Mouse (Mus musculus) liver, embryonic 12.5 days (tissue): ENCODE measurements around the gene Adam19. TPM values are rescaled to one million over a fixed set of nuclear protein-coding genes. Genes with fewer than 3 reads are reported as not detected.
A peak's percentile ranks its signal among the peaks of the same experiment; 100 is the strongest.

Experiments used
- ATAC-seq: fragments of 200-750 bp; cut with Nextera tagmentation; 2 replicates; pipeline ENCODE4 v1.8.0; 2017; ENCODE audit warnings: moderate number of reproducible peaks, mild to moderate bottlenecking, moderate library complexity
- H3K27ac ChIP-seq: fragments of 300-500 bp; sonication (generic); 2 replicates; pipeline ENCODE4 v1.5.1; 2016; ENCODE audit warnings: mild to moderate bottlenecking
- H3K27me3 ChIP-seq: fragments of 300-500 bp; sonication (generic); replicated peaks from 2 replicates; pipeline ENCODE4 v1.6.1; 2016; ENCODE audit warnings: mild to moderate bottlenecking, moderate library complexity
- H3K36me3 ChIP-seq: fragments of 300-500 bp; sonication (generic); 2 replicates; pipeline ENCODE4 v1.6.1; 2016; ENCODE audit warnings: mild to moderate bottlenecking, moderate library complexity
- H3K4me1 ChIP-seq: fragments of 300-500 bp; sonication (generic); 2 replicates; pipeline ENCODE4 v1.6.1; 2016
- H3K4me2 ChIP-seq: fragments of 300-500 bp; sonication (generic); 2 replicates; pipeline ENCODE4 v1.6.1; 2016; ENCODE audit warnings: mild to moderate bottlenecking, moderate library complexity
- H3K4me3 ChIP-seq: fragments of 300-500 bp; sonication (generic); 2 replicates; pipeline ENCODE4 v1.5.1; 2016; ENCODE audit warnings: mild to moderate bottlenecking, moderate library complexity
- H3K9ac ChIP-seq: fragments of 300-500 bp; sonication (generic); 2 replicates; pipeline ENCODE4 v1.6.1; 2016; ENCODE audit warnings: mild to moderate bottlenecking, moderate library complexity
- H3K9me3 ChIP-seq: fragments of 300-500 bp; sonication (generic); replicated peaks from 2 replicates; pipeline ENCODE4 v1.6.1; 2016; ENCODE audit warnings: mild to moderate bottlenecking, moderate library complexity
- WGBS: fragments of 180-500 bp; shearing (Covaris S2); methylation state at CpG from one replicate; pipeline ENCODE4 v1.1.7; 2016; ENCODE audit not compliant: insufficient replicate concordance; 5-methylcytosine and 5-hydroxymethylcytosine counted together
- polyA plus RNA-seq: library from polyadenylated mRNA; unstranded; fragments of >200 nt; fragmentation: Nextera tagmentation; extraction: Ambion mirVana; gene quantifications from 2 replicates; pipeline ENCODE4 v1.2.1, GENCODE M21; 2016

Gene Adam19
- polyA plus RNA-seq, 1 experiment from 2014 or later: 3.6 TPM

DNA sequence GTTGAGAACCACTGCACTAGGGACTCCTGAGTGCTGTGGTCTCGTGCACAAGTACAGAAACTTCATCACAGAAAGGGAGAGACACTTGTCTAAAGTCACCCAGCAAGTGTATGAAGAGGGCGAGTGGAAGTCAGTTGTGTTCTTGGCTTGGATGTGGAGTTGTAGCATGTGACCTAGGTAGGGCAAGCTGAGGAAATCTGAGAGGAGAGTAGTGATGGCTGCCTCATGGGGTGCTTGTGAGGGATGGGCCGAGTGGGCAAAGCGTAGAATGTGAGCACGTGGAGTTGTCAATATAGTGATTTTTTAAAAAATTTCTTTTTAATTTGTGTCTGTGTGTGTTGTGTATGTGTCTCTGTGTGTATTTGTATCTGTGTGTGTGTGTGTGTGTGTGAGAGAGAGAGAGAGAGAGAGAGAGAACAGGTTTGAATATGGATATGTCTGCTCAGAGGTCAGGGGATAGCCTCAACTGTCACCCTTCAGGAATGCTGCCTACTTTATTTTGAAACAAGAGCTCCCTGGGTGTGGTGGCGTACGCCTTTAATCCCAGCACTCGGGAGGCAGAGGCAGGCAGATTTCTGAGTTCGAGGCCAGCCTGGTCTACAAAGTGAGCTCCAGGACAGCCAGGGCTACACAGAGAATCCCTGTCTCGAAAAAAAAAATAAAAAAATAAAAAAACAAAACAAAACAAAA is 11.7 kb downstream of the Adam19 start:
- 73% methylated on average over 10 of the region's 10 CpGs for WGBS
- Histone ChIP-seq H3K4me1 (peaks cover 26% of the 10 kb centered on the region), H3K9ac (no peak overlapping the region), H3K27ac (no peak overlapping the region), H3K9me3 (no peaks in the 10 kb centered on the region), H3K27me3 (peaks cover 26% of the 10 kb centered on the region), H3K36me3 (no peaks in the 10 kb centered on the region), H3K4me3 (no peak overlapping the region), H3K4me2 (no peak overlapping the region)
- ATAC-seq: no peak

DNA sequence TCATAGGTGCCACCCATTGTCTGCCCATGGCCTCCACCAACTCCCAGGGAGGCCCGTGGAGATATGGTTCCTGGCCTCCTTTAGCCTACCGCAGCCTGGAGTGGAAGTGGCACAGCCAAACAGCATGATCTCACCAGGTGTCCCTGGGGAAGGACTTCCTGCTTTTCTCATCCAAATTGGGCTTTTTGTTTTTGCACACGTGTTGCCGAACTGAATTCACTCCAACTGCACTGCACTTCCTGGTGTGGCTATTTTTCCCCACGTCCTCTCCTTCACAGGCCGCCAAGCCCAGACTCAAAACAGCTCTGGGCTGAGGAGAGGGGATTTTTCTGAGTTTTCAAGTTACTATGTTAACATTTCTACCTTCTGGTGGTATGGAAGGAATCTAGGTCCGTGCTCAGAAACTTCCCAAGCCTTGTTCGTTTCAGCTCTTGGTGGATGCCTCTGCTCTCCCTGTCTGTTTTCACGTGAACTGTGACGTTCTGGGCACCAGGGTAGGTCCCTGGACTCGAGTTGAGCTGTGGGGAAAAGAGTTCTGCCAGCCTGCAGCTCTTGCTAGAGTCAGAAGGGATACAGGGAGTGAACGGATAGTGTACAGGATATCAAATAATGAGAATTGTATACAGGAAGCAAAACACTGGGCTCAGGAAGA is 13.1 kb downstream of the Adam19 start:
- Histone ChIP-seq H3K4me3 (no peak overlapping the region), H3K36me3 (no peaks in the 10 kb centered on the region), H3K4me1 (peaks cover 37% of the 10 kb centered on the region), H3K9ac (no peak overlapping the region), H3K27me3 (peaks cover 14% of the 10 kb centered on the region), H3K4me2 (no peak overlapping the region), H3K9me3 (no peaks in the 10 kb centered on the region), H3K27ac (peak overlapping the region; percentile 73)
- ATAC-seq: no peak
- 47% methylated on average over 12 of the region's 12 CpGs for WGBS

GRCm38 (mm10) chr11:46069408-46070003 is 13.7 kb downstream of the Adam19 start:
- no peak overlapping the region for H3K4me3 ChIP-seq
- H3K9me3 ChIP-seq: no peaks in the 10 kb centered on the region
- H3K9ac ChIP-seq: no peak overlapping the region
- WGBS: 68% methylated on average over 17 of the region's 17 CpGs
- no peak overlapping the region for H3K4me2 ChIP-seq
- H3K36me3 ChIP-seq: no peaks in the 10 kb centered on the region
- H3K27me3 ChIP-seq: peaks cover 13% of the 10 kb centered on the region
- H3K27ac ChIP-seq: peak overlapping the region; percentile 73
- peaks cover 37% of the 10 kb centered on the region for H3K4me1 ChIP-seq
- no peak for ATAC-seq

DNA sequence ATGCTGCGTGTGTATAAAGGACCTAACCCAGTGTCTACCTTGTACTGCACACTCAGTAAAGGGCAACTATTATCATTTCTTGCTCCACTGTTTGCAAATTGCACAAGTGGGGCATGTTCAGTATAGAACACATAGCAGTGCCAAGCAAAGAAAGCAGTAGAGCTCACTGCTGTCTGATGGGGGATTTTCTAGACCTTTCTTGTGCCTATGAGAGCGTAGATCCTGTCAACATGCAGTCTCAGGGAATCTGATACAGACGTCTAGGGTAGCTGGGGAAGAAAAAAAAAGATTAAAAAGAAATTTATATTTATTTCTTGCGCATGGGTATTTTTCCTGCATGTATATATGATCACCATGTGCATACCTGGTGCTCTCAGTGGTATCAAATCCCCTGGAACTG is 14.4 kb downstream of the Adam19 start:
- Histone ChIP-seq H3K4me2 (no peak overlapping the region), H3K27me3 (peaks cover 7% of the 10 kb centered on the region; the same call in 1 of the 2 replicates), H3K9ac (no peak overlapping the region), H3K4me1 (peaks cover 38% of the 10 kb centered on the region), H3K4me3 (no peak overlapping the region), H3K27ac (0 out of 2 replicates have a peak overlapping the region, but pooled peaks have one; percentile 73), H3K9me3 (no peaks in the 10 kb centered on the region), H3K36me3 (no peaks in the 10 kb centered on the region)
- ATAC-seq: no peak
- WGBS: 73% methylated on average over 4 of the region's 4 CpGs

GRCm38 (mm10) chr11:46070789-46071188 is 15.0 kb downstream of the Adam19 start:
- Histone ChIP-seq H3K4me1 (peaks cover 38% of the 10 kb centered on the region), H3K36me3 (no peaks in the 10 kb centered on the region), H3K9me3 (no peaks in the 10 kb centered on the region), H3K27ac (no peak overlapping the region), H3K4me2 (no peak overlapping the region), H3K9ac (no peak overlapping the region), H3K4me3 (no peak overlapping the region), H3K27me3 (peaks cover under 1% of the 10 kb centered on the region; the same call in 1 of the 2 replicates)
- ATAC-seq: no peak
- 59% methylated on average over 8 of the region's 8 CpGs for WGBS

DNA sequence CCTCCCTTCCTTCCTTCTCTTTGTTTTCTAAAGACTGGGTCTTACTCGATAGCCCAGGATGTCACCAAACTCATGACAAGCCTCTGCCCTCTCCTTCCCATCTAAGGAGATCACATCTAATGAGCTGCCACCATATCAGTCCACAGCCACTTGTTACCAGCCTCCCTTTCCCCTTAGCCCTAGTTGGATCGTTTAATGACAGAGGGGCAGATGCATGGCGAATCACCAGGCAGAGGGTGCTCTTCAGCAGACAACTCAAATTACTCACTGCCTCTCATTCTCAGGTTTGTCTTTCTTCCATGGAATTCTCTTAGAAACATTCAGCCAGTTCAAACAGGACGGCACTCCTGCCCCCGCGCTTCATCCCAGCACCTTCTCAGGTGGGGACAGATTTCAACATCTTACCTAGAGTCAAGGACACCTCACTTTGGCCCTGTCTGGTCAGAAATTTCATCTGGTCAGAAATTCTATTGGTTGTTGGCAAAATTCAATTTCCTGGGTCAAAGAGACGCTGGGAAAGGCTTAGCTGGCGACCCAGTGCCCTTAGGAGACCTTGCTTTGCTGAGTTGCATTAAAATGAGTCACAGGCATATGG is 16.8 kb downstream of the Adam19 start:
- ATAC-seq: no peak
- Histone ChIP-seq H3K36me3 (peaks cover 6% of the 10 kb centered on the region), H3K4me2 (no peak overlapping the region), H3K27ac (no peak overlapping the region), H3K27me3 (no peaks in the 10 kb centered on the region), H3K9ac (no peak overlapping the region), H3K9me3 (peaks cover 6% of the 10 kb centered on the region), H3K4me3 (no peak overlapping the region), H3K4me1 (peaks cover 53% of the 10 kb centered on the region)
- WGBS: 70% methylated on average over 8 of the region's 8 CpGs

DNA sequence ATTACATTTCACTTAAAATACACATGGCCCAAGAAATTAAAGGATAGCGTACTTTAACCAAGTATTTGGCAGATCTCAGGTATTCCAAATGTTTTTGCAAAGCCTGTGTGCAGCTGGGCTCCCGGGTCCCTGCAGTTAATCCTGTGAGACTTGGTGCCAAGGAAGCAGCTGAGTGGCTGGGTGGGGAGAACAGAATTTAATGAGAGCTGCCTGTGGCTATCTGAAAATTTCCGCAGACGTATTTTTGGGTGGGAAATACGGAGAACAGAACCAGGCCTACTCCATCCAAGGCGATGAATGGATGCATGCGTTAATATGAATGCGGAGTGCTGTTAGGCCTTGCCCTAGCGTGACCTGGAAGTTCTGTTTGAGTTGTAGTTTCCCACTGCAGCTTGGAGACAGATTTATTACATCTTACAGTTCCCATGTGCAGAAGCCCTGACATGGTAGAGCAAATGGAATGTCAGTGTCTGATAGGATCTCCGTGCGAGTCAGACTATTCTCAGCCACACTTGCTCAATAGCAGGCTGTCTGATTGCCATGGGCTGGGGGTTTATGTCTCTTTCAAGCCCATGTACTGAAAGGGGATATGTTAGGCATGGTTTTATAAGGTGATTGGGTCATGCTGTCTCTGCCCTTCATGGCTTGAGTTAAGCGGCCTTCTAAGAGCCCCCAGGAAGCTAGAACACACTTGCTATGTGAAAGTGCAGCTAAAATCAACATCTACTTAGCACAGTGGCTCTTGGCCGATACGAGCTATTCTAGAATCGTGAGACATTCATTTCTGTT is 17.5 kb downstream of the Adam19 start:
- Histone ChIP-seq H3K27ac (0 out of 2 replicates have a peak overlapping the region, but pooled peaks have one; percentile 13), H3K4me2 (no peak overlapping the region), H3K9ac (no peak overlapping the region), H3K36me3 (peaks cover 6% of the 10 kb centered on the region), H3K4me3 (no peak overlapping the region), H3K9me3 (peaks cover 6% of the 10 kb centered on the region), H3K4me1 (peaks cover 59% of the 10 kb centered on the region), H3K27me3 (no peaks in the 10 kb centered on the region)
- WGBS: 77% methylated on average over 15 of the region's 15 CpGs
- ATAC-seq: no peak

DNA sequence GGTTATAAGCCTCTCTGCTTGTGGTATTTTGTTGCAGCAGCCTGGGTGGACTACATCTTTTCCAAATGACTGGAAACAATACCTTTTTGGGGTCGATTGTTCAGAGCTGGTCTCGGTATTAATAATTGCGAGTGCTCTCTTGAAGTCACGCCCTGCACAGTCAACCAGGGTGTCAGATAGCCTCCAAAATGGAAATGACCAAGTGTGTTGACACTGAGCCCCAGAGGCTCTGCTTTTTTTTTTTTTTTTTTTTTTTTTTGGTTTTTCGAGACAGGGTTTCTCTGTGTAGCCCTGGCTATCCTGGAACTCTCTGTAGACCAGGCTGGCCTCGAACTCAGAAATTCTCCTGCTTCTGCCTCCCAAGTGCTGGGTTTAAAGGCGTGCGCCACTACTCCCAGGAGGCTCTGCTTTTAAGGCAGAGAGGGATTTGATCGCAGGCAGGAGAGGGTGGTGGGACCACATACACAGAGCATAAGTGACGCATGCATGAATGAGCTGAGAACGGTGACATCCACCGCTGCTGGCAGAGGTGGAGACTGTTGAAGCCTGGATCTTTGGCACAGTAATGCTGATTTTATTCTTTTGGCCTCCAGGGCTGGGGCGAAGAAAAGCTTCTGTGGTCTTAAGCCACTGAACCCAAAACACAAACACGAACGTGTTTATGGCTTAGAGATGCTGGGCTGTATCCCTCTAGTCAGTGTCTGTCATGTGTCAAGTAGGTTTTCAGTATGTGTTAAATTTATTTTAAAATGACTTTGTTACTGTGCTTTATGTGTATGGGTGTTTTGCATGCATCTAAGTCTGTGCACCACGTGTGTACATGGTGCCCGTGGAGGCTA is 18.3 kb downstream of the Adam19 start:
- Histone ChIP-seq H3K36me3 (peaks cover 6% of the 10 kb centered on the region), H3K27ac (0 out of 2 replicates have a peak overlapping the region, but pooled peaks have one; percentile 13), H3K4me1 (peaks cover 60% of the 10 kb centered on the region), H3K27me3 (no peaks in the 10 kb centered on the region), H3K9me3 (peaks cover 6% of the 10 kb centered on the region), H3K9ac (no peak overlapping the region), H3K4me2 (no peak overlapping the region), H3K4me3 (no peak overlapping the region)
- WGBS: 87% methylated on average over 17 of the region's 17 CpGs
- ATAC-seq: no peak

DNA sequence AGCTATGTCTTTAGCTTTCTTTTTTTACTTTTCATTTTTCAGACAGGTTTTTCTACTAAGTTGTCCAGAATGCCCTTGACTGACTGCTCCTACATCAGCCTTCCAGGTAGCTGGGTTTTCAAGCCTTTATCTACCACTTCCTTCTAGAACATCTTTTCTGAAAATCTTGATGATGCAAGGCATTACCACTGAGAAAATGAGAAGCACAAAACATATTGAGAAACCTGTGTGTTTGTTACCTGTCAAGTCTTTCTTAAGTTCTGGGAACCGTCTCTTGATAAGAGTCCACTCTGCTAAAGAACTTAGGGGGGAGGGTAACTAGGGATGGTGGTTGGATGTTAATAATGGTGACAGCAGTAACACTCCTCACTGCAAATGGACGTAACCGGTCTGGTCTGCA is 19.7 kb downstream of the Adam19 start:
- no peak overlapping the region for H3K9ac ChIP-seq
- no peaks in the 10 kb centered on the region for H3K27me3 ChIP-seq
- H3K4me1 ChIP-seq: peaks cover 65% of the 10 kb centered on the region
- H3K4me3 ChIP-seq: no peak overlapping the region
- no peak overlapping the region for H3K27ac ChIP-seq
- H3K36me3 ChIP-seq: peaks cover 6% of the 10 kb centered on the region
- 54% methylated on average over 3 of the region's 3 CpGs for WGBS
- H3K9me3 ChIP-seq: peaks cover 6% of the 10 kb centered on the region
- no peak for ATAC-seq
- H3K4me2 ChIP-seq: no peak overlapping the region

DNA sequence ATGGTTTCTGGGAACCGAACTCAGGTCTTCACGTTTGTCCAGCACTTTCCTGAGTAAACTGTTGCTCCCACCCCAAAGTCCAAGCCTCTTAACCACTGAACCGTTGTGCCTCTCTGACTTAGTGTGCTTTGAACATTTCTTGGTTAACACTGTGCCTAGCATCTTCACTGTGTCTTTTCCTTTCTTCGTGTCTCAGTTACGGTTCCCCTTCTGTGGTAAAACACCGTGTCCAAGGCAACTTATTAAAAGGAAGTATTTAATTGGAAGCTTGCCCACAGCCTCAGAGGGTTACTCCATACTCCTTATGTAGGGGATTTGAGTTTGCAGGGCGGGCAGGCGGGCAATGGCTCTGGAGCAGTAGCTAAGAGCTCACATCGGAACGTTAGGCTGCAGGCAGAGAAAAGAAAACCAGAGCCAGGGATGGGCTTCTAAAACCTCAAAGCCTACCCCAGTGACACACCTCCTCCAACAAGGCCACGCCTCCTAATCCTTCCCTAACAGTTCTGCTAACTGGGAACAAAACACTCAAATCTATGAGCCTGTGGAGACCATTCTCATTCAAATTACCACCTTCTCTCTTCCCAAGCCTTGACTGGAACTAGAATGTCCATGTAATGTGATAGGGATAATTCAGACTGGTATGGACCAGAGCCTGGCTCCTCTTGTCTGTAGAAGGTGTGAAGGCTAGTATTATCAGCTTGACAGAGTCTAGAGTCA is 20.8 kb downstream of the Adam19 start:
- Histone ChIP-seq H3K27me3 (no peaks in the 10 kb centered on the region), H3K27ac (peak overlapping the region; percentile 97), H3K9me3 (peaks cover 6% of the 10 kb centered on the region), H3K36me3 (peaks cover 6% of the 10 kb centered on the region), H3K4me3 (no peak overlapping the region), H3K4me1 (peaks cover 65% of the 10 kb centered on the region), H3K4me2 (no peak overlapping the region), H3K9ac (no peak overlapping the region)
- WGBS: 86% methylated on average over 11 of the region's 11 CpGs
- no peak for ATAC-seq
